Mouse (Mus musculus) urinary bladder, postnatal 4 days (tissue): ENCODE results near the gene Il13ra1.

Experiments
- DNase-seq, 2 experiments: peaks; one replicate each; pipeline ENCODE4 v3.0.0; 2021 to 2022; ENCODE audit warnings: low spot score in 2 of 2

Gene Il13ra1

DNA sequence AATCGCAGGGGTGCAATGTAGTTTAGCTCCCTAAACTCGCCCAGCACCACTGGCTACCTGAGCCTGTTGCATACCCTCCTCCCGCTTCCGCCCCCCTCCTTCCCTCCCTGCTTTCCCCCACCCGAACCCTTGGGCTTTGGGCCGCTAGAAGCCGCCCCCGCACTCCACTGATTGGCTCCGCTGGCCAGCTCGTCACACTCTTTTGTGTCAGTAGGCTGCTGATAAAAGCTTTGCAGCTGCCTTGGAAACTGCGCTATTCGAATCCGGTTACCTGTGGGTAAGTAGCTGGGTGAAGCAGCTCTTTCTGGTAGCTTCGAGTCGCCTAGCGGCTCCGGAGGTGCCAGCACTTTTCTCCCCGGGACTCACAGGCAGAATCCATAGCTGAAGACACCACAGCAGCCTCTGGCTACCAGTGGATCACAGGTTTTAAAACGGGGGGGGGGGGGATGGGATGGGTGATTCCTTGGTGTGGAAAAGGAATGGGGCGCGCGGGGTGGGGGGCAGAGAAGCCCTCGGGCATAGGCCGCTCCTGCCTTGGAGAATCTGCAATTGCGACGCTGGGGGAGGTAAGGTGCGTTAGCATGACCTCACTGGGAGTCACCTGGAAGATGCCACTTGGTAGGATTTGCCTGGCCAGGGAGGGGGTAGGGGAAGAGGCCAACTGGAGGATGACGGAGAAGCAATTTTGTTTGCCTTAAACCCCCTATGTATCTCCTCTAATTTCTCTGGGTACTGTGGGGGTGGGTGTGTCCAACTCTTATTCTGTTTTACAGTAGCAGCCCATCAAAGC, 84.0 kb downstream of the Il13ra1 start, which contains the start of gene Zcchc12:
Gene Zcchc12 (plus strand): TSS at position 169 of the 790 bp plus-strand sequence.
- DNase-seq: no peak

DNA sequence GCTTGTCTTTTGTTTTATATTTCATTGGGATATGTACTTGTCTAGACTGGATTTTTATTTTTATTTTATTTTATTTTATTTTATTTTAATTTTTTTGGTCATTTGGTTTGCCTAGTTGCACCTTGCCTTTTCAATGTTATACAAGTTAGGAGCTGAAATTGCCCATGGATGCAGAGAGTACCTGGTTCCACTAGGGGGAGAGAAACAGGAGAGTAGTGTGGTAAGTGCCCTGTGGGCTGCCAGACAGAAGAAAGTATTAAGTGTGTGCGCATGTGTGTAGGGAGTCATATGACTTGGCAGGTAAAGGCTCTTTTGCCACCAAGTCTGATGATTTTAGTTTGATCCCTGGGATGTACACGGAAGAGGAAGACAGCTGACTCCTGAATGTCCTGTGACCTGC, 97.6 kb downstream of the Il13ra1 start:
- no peak for DNase-seq

DNA sequence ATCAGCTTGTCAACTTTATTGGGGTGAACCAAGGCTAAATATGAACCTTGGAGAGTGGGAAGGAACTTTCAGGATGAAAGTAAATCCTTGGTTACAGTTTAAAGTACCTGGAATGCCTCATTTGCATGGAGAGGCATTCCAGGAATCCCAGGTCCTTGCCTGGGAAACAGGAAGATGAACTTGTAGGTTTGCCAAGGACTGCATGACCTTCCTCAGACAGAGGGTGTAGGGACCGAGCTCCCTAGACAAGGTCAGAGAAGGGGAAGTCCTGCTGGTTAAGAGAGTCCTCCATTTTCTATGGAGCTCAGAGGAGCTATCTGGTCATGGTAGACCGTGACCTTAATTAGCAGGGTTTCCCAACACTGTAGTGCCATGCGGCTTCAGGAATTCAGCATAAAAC, 99.3 kb downstream of the Il13ra1 start:
- no peak for DNase-seq
